Mouse (Mus musculus): ENCODE measurements around the gene Prss46. TPM values are rescaled to one million over a fixed set of nuclear protein-coding genes. Genes with fewer than 3 reads are reported as not detected.
A peak's percentile ranks its signal among the peaks of the same experiment; 100 is the strongest.

The Prss46 gene
- polyA plus RNA-seq, 1 experiment from 2014 or later = not detected

GRCm38 (mm10) chr9:110874660-110875191 is 30.4 kb downstream of the Prss46 start:
- H3K4me2 ChIP-seq = no peak overlapping the region
- H3K27me3 ChIP-seq (replicated peaks; ENCODE audit: control insufficient read depth, insufficient read depth, low read length) = peaks cover 41% of the 10 kb centered on the region
- no peak overlapping the region for H3K9ac ChIP-seq (ENCODE audit: low read depth, low read length)
- peaks cover 14% of the 10 kb centered on the region for H3K4me1 ChIP-seq (replicated peaks; ENCODE audit: control insufficient read depth, insufficient read depth, low read length)
- H3K9me3 ChIP-seq (ENCODE audit: control insufficient read depth, low read length) = no peaks in the 10 kb centered on the region
- WGBS = 34% methylated on average over 3 of the region's 3 CpGs
- no peak overlapping the region; the same call in 1 of the 2 replicates for H3K27ac ChIP-seq (ENCODE audit: low read depth, low read length)
- DNase-seq (ENCODE audit: low spot score) = no peak
- H3K36me3 ChIP-seq (ENCODE audit: control insufficient read depth, insufficient read depth, low read length) = no peaks in the 10 kb centered on the region
- no peak for ATAC-seq (replicated peaks; ENCODE audit: low FRiP score)
- no peak overlapping the region for H3K4me3 ChIP-seq (ENCODE audit: low read depth, low read length)

DNA sequence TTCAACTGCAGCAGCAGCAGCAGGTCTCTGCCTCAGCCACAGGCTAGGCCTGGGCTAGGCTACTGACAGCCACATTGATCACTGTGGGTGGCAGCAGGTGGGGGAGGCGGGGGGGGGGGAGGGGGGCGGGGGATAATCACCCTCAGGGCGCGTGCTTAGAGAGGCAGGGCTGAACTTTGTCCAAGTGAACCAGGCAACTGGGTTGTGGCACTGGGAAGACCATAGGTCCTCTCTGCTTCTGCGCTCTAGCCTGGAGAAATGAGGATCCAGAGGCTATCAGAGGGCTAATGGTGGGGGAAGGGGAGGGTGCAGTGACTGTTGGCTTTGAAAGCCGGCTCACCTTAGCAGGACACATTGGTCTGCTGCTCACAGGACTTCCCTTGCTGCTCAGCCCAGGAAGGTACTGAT is 31.0 kb downstream of the Prss46 start:
- H3K4me2 ChIP-seq = no peak overlapping the region
- H3K36me3 ChIP-seq (ENCODE audit: control insufficient read depth, insufficient read depth, low read length) = no peaks in the 10 kb centered on the region
- H3K9me3 ChIP-seq (ENCODE audit: control insufficient read depth, low read length) = no peaks in the 10 kb centered on the region
- ATAC-seq (replicated peaks; ENCODE audit: low FRiP score) (peak; percentile 46), DNase-seq (ENCODE audit: low spot score) (no peak)
- H3K27me3 ChIP-seq (replicated peaks; ENCODE audit: control insufficient read depth, insufficient read depth, low read length) = peaks cover 46% of the 10 kb centered on the region
- H3K27ac ChIP-seq (ENCODE audit: low read depth, low read length) = peak overlapping the region; percentile 13; the same call in 1 of the 2 replicates
- WGBS = 29% methylated on average over 5 of the region's 6 CpGs
- peaks cover 14% of the 10 kb centered on the region for H3K4me1 ChIP-seq (replicated peaks; ENCODE audit: control insufficient read depth, insufficient read depth, low read length)
- no peak overlapping the region for H3K9ac ChIP-seq (ENCODE audit: low read depth, low read length)
- no peak overlapping the region for H3K4me3 ChIP-seq (ENCODE audit: low read depth, low read length)

GRCm38 (mm10) chr9:110877353-110877752 is 33.0 kb downstream of the Prss46 start:
- H3K9me3 ChIP-seq (ENCODE audit: control insufficient read depth, low read length) = no peaks in the 10 kb centered on the region
- DNase-seq (ENCODE audit: low spot score) (no peak), ATAC-seq (replicated peaks; ENCODE audit: low FRiP score) (no peak)
- H3K4me3 ChIP-seq (ENCODE audit: low read depth, low read length) = no peak overlapping the region
- no peak overlapping the region for H3K9ac ChIP-seq (ENCODE audit: low read depth, low read length)
- 69% methylated on average over 1 of the region's 1 CpGs for WGBS
- H3K27me3 ChIP-seq (replicated peaks; ENCODE audit: control insufficient read depth, insufficient read depth, low read length) = peaks cover 66% of the 10 kb centered on the region
- peaks cover 14% of the 10 kb centered on the region for H3K4me1 ChIP-seq (replicated peaks; ENCODE audit: control insufficient read depth, insufficient read depth, low read length)
- H3K4me2 ChIP-seq = no peak overlapping the region
- no peaks in the 10 kb centered on the region for H3K36me3 ChIP-seq (ENCODE audit: control insufficient read depth, insufficient read depth, low read length)
- H3K27ac ChIP-seq (ENCODE audit: low read depth, low read length) = no peak overlapping the region

DNA sequence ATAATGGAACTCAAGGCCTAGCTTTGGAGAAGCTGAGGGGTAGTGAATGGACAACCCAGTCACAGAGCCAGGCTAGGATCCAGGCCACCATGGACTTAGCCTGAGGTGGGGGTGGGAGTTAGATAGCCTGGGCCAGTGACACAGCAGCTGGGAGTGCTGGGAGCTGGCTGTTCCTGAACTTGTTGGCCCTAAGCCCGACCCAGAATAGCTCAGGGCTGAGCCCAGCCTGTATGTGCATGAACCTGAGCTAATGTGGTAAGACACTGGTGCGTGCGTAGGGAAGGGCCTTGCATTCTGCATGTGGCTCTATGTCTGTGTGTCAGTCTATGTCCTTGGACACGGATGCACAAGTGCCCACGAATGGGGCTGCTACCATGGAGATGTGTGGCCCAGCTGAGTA is 33.6 kb downstream of the Prss46 start:
- Histone ChIP-seq H3K27me3 (replicated peaks; ENCODE audit: control insufficient read depth, insufficient read depth, low read length) (peaks cover 63% of the 10 kb centered on the region), H3K4me1 (replicated peaks; ENCODE audit: control insufficient read depth, insufficient read depth, low read length) (peaks cover 14% of the 10 kb centered on the region), H3K4me3 (ENCODE audit: low read depth, low read length) (no peak overlapping the region), H3K36me3 (ENCODE audit: control insufficient read depth, insufficient read depth, low read length) (no peaks in the 10 kb centered on the region), H3K9ac (ENCODE audit: low read depth, low read length) (no peak overlapping the region), H3K27ac (ENCODE audit: low read depth, low read length) (no peak overlapping the region), H3K4me2 (no peak overlapping the region), H3K9me3 (ENCODE audit: control insufficient read depth, low read length) (no peaks in the 10 kb centered on the region)
- ATAC-seq (replicated peaks; ENCODE audit: low FRiP score) (no peak), DNase-seq (ENCODE audit: low spot score) (no peak)
- 79% methylated on average over 5 of the region's 5 CpGs for WGBS

DNA sequence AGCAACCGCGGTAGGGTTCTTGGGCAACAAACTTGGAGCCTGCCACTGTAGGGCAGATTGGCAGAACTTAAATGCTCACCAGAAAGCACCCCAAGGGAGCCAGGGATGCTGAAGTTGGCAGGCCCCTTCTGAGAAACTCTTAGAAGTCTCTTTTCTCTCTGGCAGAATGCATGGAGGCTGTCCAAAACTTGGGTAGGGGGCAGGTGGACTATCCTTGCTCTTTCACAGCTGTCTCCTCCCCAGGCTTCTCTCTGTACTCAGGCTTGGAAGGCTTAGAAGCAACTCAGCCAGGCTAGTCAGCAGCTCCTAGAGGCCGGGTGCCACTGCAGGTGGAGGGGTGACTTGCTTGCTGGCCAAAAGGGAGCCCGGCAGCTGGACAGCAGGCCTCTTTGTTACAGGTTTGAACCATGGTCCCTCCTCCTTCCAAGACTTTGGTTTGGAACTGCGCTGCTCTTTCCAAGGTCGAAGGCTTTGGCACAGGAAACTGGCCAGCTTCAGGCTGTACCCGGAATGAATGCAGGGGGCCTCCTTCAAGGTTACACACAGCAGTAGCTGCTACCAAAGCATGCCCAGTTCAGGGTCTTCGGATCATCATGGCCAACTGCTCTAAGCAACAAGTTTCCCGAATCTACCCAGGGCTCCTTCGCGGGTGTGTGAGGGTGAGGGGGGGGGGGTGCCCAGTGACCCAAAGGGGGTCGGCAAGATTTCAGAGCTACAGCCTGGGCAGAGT is 35.0 kb downstream of the Prss46 start, which contains the start of gene Als2cl:
Gene Als2cl (plus strand): TSS at position 680 of the 730 bp plus-strand sequence.
- 17% methylated on average over 12 of the region's 12 CpGs for WGBS
- H3K4me1 ChIP-seq (replicated peaks; ENCODE audit: control insufficient read depth, insufficient read depth, low read length) = peaks cover 4% of the 10 kb centered on the region; the same call in 1 of the 2 replicates
- no peak for DNase-seq (ENCODE audit: low spot score)
- no peaks in the 10 kb centered on the region for H3K9me3 ChIP-seq (ENCODE audit: control insufficient read depth, low read length)
- peak within 1 kb of the TSS; percentile 52 for H3K4me3 ChIP-seq (ENCODE audit: low read depth, low read length)
- peak within 1 kb of the TSS; percentile 26; the same call in 1 of the 2 replicates for H3K9ac ChIP-seq (ENCODE audit: low read depth, low read length)
- H3K27ac ChIP-seq (ENCODE audit: low read depth, low read length) = no peak within 1 kb of the TSS
- H3K36me3 ChIP-seq (ENCODE audit: control insufficient read depth, insufficient read depth, low read length) = no peaks in the 10 kb centered on the region
- peak within 1 kb of the TSS; percentile 71 for H3K4me2 ChIP-seq
- H3K27me3 ChIP-seq (replicated peaks; ENCODE audit: control insufficient read depth, insufficient read depth, low read length) = peaks cover 48% of the 10 kb centered on the region
- no peak for ATAC-seq (replicated peaks; ENCODE audit: low FRiP score)

- H3K9me3 ChIP-seq (ENCODE audit: control insufficient read depth, low read length) = no peaks in the 10 kb centered on the region
- peaks cover 2% of the 10 kb centered on the region; the same call in 1 of the 2 replicates for H3K4me1 ChIP-seq (replicated peaks; ENCODE audit: control insufficient read depth, insufficient read depth, low read length)
- H3K27ac ChIP-seq (ENCODE audit: low read depth, low read length) = no peak within 1 kb of the TSS
- peak within 1 kb of the TSS; percentile 71 for H3K4me2 ChIP-seq
- ATAC-seq (replicated peaks; ENCODE audit: low FRiP score) = peak; percentile 52; the same call in 1 of the 2 replicates
- peak within 1 kb of the TSS; percentile 26; the same call in 1 of the 2 replicates for H3K9ac ChIP-seq (ENCODE audit: low read depth, low read length)
- no peak for DNase-seq (ENCODE audit: low spot score)
- peak within 1 kb of the TSS; percentile 52 for H3K4me3 ChIP-seq (ENCODE audit: low read depth, low read length)
- no peaks in the 10 kb centered on the region for H3K36me3 ChIP-seq (ENCODE audit: control insufficient read depth, insufficient read depth, low read length)
- WGBS = 2% methylated on average over 32 of the region's 57 CpGs
- peaks cover 46% of the 10 kb centered on the region for H3K27me3 ChIP-seq (replicated peaks; ENCODE audit: control insufficient read depth, insufficient read depth, low read length)
Observed at GRCm38 (mm10) chr9:110879998-110880561, 35.8 kb downstream of the Prss46 start, which contains the start of gene Tmie. Tmie (minus strand) TSS chr9:110880113.

DNA sequence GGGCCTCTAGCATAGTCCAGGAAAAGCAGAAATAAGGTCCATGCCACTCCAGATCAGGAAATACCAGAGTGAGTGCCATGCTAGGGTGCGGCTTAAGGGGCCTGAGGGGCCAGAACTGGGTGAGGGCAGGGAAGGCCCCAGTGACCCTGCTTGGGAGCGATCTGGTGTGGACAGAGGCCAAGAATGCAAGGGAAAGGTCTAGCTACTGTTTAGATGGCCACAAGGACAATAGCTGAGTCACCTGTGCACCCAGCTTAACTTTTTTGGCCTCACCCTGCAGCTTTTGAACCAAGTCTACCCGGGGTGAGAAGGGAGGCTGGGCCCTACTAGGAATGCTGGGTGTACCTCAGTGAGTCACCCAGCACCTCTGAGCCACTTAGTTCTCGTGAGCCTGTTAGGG is 36.5 kb downstream of the Prss46 start:
- no peak for DNase-seq (ENCODE audit: low spot score)
- H3K4me3 ChIP-seq (ENCODE audit: low read depth, low read length) = peak overlapping the region; percentile 52
- H3K27ac ChIP-seq (ENCODE audit: low read depth, low read length) = no peak overlapping the region
- 0 out of 2 replicates have a peak overlapping the region, but pooled peaks have one; percentile 26 for H3K9ac ChIP-seq (ENCODE audit: low read depth, low read length)
- H3K4me1 ChIP-seq (replicated peaks; ENCODE audit: control insufficient read depth, insufficient read depth, low read length) = 0 out of 2 replicates have a peak, but pooled peaks cover 2% of the 10 kb centered on the region
- ATAC-seq (replicated peaks; ENCODE audit: low FRiP score) = no peak
- no peaks in the 10 kb centered on the region for H3K9me3 ChIP-seq (ENCODE audit: control insufficient read depth, low read length)
- no peaks in the 10 kb centered on the region for H3K36me3 ChIP-seq (ENCODE audit: control insufficient read depth, insufficient read depth, low read length)
- 58% methylated on average over 4 of the region's 4 CpGs for WGBS
- peaks cover 42% of the 10 kb centered on the region for H3K27me3 ChIP-seq (replicated peaks; ENCODE audit: control insufficient read depth, insufficient read depth, low read length)
- H3K4me2 ChIP-seq = peak overlapping the region; percentile 71

- ATAC-seq (replicated peaks; ENCODE audit: low FRiP score) (no peak), DNase-seq (ENCODE audit: low spot score) (no peak)
- Histone ChIP-seq H3K9ac (ENCODE audit: low read depth, low read length) (no peak overlapping the region), H3K27ac (ENCODE audit: low read depth, low read length) (no peak overlapping the region), H3K4me3 (ENCODE audit: low read depth, low read length) (no peak overlapping the region), H3K4me2 (no peak overlapping the region), H3K27me3 (replicated peaks; ENCODE audit: control insufficient read depth, insufficient read depth, low read length) (peaks cover 42% of the 10 kb centered on the region), H3K9me3 (ENCODE audit: control insufficient read depth, low read length) (no peaks in the 10 kb centered on the region), H3K4me1 (replicated peaks; ENCODE audit: control insufficient read depth, insufficient read depth, low read length) (0 out of 2 replicates have a peak, but pooled peaks cover 2% of the 10 kb centered on the region), H3K36me3 (ENCODE audit: control insufficient read depth, insufficient read depth, low read length) (no peaks in the 10 kb centered on the region)
- WGBS = 65% methylated on average over 7 of the region's 7 CpGs
Observed at GRCm38 (mm10) chr9:110881953-110882352, 37.6 kb downstream of the Prss46 start.

All from liver, embryonic 11.5 days (tissue).